Mouse (Mus musculus) kidney, adult 2 months (tissue): ENCODE data around the gene Snapc1. TPM values are rescaled to one million over a fixed set of nuclear protein-coding genes. Genes with fewer than 3 reads are reported as not detected.
A peak's percentile ranks its signal among the peaks of the same experiment; 100 is the strongest.

ENCODE experiments used
- DNase-seq: peaks from one replicate; pipeline ENCODE4 v3.0.0; 2021
- H3K27ac ChIP-seq: fragments of 200-500 bp; 2 replicates; pipeline ENCODE4 v1.5.1; 2012; ENCODE audit warnings: low read depth, low read length, control low read depth, inconsistent platforms; ENCODE audit not compliant: insufficient read depth
- H3K27me3 ChIP-seq: fragments of 200-500 bp; replicated peaks from 2 replicates; pipeline ENCODE4 v1.6.1; 2012; ENCODE audit warnings: mild to moderate bottlenecking, moderate library complexity, low read length, inconsistent platforms; ENCODE audit not compliant: control insufficient read depth, insufficient read depth
- H3K36me3 ChIP-seq: fragments of 200-500 bp; 2 replicates; pipeline ENCODE4 v1.6.1; 2012; ENCODE audit warnings: mild to moderate bottlenecking, moderate library complexity, low read length, inconsistent platforms; ENCODE audit not compliant: control insufficient read depth, insufficient read depth
- H3K4me1 ChIP-seq: fragments of 200-500 bp; 2 replicates; pipeline ENCODE4 v1.6.1; 2011; ENCODE audit warnings: low read length; ENCODE audit not compliant: control insufficient read depth, insufficient read depth
- H3K4me3 ChIP-seq: fragments of 200-500 bp; 2 replicates; pipeline ENCODE4 v1.5.1; 2011; ENCODE audit warnings: mild to moderate bottlenecking, low read depth, low read length, control low read depth; ENCODE audit not compliant: insufficient read depth
- CTCF ChIP-seq: fragments of 200-500 bp; conservative IDR thresholded peaks from 2 replicates; pipeline ENCODE4 v1.5.1; 2011; ENCODE audit warnings: low read depth, mild to moderate bottlenecking, control low read depth, low read length, moderate library complexity, mixed read lengths; ENCODE audit not compliant: insufficient read depth, insufficient read length
- POLR2A ChIP-seq: fragments of 200-500 bp; IDR thresholded peaks from one replicate; pipeline ENCODE4 v1.6.1; 2011; ENCODE audit warnings: low read depth, low read length, control low read depth
- WGBS: fragments of 180-500 bp; shearing (Covaris S2); methylation state at CpG from one replicate; pipeline ENCODE4 v1.1.7; 2018; 5-methylcytosine and 5-hydroxymethylcytosine counted together
- polyA plus RNA-seq: library from polyadenylated mRNA; depleted of rRNA; stranded (reverse); fragments of >200 nt; gene quantifications from 2 replicates; pipeline ENCODE4 v1.2.3, GENCODE M21; 2012; rRNA removed

Snapc1 gene
- polyA plus RNA-seq, result 8.2 and 9.2 TPM in 2 replicates

- H3K27ac ChIP-seq, result peak within 1 kb of the TSS; percentile 46
- 1% methylated on average over 60 of the region's 60 CpGs for WGBS
- TF ChIP-seq POLR2A (peak; percentile 73), CTCF (no peak)
- no peaks in the 10 kb centered on the region for H3K27me3 ChIP-seq
- DNase-seq, result peak; percentile 98
- H3K4me1 ChIP-seq, result peaks cover 3% of the 10 kb centered on the region; the same call in 1 of the 2 replicates
- H3K4me3 ChIP-seq, result peak within 1 kb of the TSS; percentile 84
- no peaks in the 10 kb centered on the region; the same call in none of the 2 replicates for H3K36me3 ChIP-seq
Measured at GRCm38 (mm10) chr12:73964291-73965281, at the start of gene Snapc1. Gene Snapc1 (plus strand): TSS chr12:73964481.

- H3K27me3 ChIP-seq, result no peaks in the 10 kb centered on the region
- no peak overlapping the region for H3K27ac ChIP-seq
- no peak for TF ChIP-seq CTCF
- no peak for TF ChIP-seq POLR2A
- no peaks in the 10 kb centered on the region for H3K36me3 ChIP-seq
- peaks cover 3% of the 10 kb centered on the region; the same call in 1 of the 2 replicates for H3K4me1 ChIP-seq
- DNase-seq, result no peak
- no peak overlapping the region for H3K4me3 ChIP-seq
- 92% methylated on average over 5 of the region's 5 CpGs for WGBS
Measured at GRCm38 (mm10) chr12:73918479-73918878, 45.8 kb upstream of the Snapc1 start.

- 66% methylated on average over 3 of the region's 3 CpGs for WGBS
- Histone ChIP-seq H3K27me3 (no peaks in the 10 kb centered on the region), H3K27ac (no peak overlapping the region), H3K36me3 (peaks cover 9% of the 10 kb centered on the region), H3K4me1 (peaks cover 4% of the 10 kb centered on the region; the same call in 1 of the 2 replicates), H3K4me3 (no peak overlapping the region)
- DNase-seq, result peak; percentile 78
- TF ChIP-seq CTCF, result no peak
- no peak for TF ChIP-seq POLR2A
Measured at GRCm38 (mm10) chr12:73930266-73930665, 34.0 kb upstream of the Snapc1 start.

GRCm38 (mm10) chr12:73931274-73931673 lies 33.0 kb upstream of the Snapc1 start:
- H3K27ac ChIP-seq, result no peak overlapping the region
- H3K36me3 ChIP-seq, result peaks cover 9% of the 10 kb centered on the region
- 42% methylated on average over 5 of the region's 5 CpGs for WGBS
- no peak overlapping the region for H3K4me3 ChIP-seq
- TF ChIP-seq POLR2A, result no peak
- peak; percentile 36; the same call in 1 of the 2 replicates for TF ChIP-seq CTCF
- DNase-seq, result peak; percentile 36
- H3K27me3 ChIP-seq, result no peaks in the 10 kb centered on the region
- peaks cover 4% of the 10 kb centered on the region; the same call in 1 of the 2 replicates for H3K4me1 ChIP-seq

- Histone ChIP-seq H3K4me3 (no peak overlapping the region), H3K27me3 (no peaks in the 10 kb centered on the region), H3K4me1 (peaks cover 4% of the 10 kb centered on the region; the same call in 1 of the 2 replicates), H3K27ac (no peak overlapping the region), H3K36me3 (peaks cover 12% of the 10 kb centered on the region)
- no peak for TF ChIP-seq POLR2A
- no peak for TF ChIP-seq CTCF
- 79% methylated on average over 2 of the region's 2 CpGs for WGBS
- DNase-seq, result no peak
Measured at GRCm38 (mm10) chr12:73934528-73934927, 29.8 kb upstream of the Snapc1 start.

- Histone ChIP-seq H3K4me1 (no peaks in the 10 kb centered on the region), H3K36me3 (peaks cover 12% of the 10 kb centered on the region), H3K27me3 (no peaks in the 10 kb centered on the region), H3K4me3 (no peak within 1 kb of the TSS), H3K27ac (no peak within 1 kb of the TSS)
- 100% methylated on average over 1 of the region's 1 CpGs for WGBS
- TF ChIP-seq POLR2A (no peak), CTCF (no peak)
- DNase-seq, result no peak
Measured at GRCm38 (mm10) chr12:73937353-73937752, 26.9 kb upstream of the Snapc1 start, which contains the start of gene Gm49321. Gene Gm49321 (plus strand): TSS chr12:73937653.

DNA sequence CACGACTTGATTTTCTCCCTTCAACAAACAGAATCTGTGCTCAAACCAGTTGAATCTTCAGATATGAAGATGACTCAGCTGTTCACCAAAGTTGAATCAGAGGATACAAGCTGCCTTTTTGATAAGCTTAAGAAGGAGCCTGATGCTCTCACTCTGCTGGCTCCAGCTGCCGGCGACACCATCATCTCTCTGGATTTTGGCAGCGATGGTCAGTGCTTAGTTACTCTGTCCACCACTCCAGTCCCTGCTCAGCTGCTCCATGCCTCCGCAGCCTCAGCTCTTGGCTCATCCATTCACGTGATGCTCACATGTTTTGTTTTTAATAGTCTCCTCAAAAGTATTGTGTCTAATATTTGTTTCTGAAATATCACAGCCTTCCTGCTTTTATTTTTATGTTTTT lies 24.7 kb upstream of the Snapc1 start:
- no peak for DNase-seq
- WGBS, result 92% methylated on average over 6 of the region's 6 CpGs
- no peaks in the 10 kb centered on the region for H3K27me3 ChIP-seq
- no peaks in the 10 kb centered on the region for H3K4me1 ChIP-seq
- H3K4me3 ChIP-seq, result no peak overlapping the region
- H3K27ac ChIP-seq, result no peak overlapping the region
- peaks cover 14% of the 10 kb centered on the region for H3K36me3 ChIP-seq
- TF ChIP-seq POLR2A (no peak), CTCF (no peak)
